Mouse (Mus musculus): Measurements from ENCODE around the gene Zbtb7a.
"Not testable (repeated sequence)": the region's sequence is repeated elsewhere in the genome, so short reads cannot be mapped to it uniquely, and the experiment has no call there.

Zbtb7a gene

DNA sequence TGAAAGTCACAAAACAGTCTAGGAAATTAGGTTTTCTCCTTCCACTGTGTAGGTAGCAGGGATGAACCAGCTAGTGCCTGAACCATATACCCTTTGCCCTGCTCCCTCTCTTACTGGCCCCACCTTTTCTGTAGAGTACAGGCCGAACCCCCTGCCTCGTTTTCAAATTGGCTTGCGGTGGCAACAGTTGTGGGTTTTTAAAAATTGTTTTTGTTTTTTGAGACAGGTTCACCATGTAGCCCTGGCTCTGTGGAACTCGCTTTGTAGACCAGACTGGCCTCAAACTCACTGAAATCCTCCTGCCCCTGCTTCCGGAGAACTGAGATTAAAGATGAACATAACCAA is 33.0 kb downstream of the Zbtb7a start:
- DNase-seq (ENCODE audit: low read depth, low spot score) = no peak

DNA sequence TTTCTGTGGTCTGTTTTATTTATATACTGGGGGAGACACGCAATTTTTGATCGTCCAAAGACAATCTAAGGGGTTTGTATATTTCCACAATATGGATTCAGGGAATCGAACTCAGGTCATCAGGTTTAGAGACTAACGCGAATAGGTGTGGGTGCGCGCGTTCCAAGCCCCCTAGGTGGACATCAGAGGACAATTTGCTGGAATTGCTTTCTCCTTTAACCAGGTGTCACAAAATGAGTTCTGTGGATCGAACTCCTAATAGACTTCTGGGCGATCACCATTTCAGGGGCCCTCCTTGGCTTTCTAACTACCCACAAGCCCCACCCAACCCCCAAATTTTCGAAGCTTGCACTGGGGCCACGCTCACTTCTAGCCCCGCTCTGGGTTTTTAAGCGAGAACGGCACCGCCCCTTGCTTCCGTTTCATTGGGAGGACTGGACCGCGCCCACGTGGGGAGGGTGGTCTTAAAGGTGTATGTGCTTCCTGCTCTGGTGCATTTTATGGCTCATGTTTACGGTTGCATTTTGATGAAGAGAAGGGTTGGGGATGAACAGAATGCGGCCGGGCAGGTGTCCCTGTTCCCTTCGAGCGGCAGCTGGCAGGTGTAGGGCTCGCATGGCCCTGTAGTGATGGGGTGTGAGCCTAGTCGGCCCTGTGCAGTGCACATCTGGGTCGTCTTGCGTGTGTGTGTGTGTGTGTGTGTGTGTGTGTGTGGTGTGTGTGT is 33.7 kb downstream of the Zbtb7a start:
- DNase-seq (ENCODE audit: low read depth, low spot score) = no peak

DNA sequence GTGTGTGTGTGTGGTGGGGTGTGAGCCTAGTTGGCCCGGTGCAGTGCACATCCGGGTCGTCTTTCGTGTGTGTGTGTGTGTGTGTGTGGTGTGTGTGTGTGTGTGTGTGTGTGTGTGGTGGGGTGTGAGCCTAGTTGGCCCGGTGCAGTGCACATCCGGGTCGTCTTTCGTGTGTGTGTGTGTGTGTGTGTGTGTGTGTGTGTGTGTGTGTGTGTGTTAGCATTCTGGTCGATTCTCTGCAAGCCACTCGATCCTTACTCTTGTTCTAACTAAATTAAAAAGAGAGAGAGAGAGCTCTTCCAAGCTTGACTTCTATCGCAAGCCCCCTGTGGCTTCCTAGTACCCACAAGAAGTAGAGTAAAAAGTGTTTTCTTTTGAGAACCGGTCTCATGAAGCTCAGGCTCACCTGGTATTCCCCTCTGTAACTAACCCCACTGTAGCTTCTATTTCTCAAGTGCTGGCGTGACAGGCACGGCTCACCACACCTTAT is 34.4 kb downstream of the Zbtb7a start:
- not testable (repeated sequence) for DNase-seq (ENCODE audit: low read depth, low spot score)

DNA sequence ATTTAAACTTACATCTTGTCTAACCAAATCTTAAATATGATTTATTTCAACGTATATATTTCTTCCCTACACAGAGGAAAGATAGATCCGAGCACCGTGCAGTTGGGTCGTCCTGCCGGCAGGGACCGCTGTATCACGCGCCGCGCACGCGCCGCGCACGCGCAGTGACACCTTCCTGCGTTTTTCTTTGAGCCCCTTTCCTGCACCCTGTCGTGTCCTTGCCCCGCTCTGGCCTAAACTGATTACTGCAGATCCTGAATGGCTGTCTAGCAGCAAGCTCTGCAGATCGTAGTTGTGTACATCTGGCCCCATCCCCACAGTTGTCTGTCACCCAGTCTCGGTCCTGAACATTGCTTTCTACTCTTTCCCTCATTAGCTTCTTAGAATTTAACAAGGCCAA is 38.1 kb downstream of the Zbtb7a start:
- DNase-seq (ENCODE audit: low read depth, low spot score) = no peak

DNA sequence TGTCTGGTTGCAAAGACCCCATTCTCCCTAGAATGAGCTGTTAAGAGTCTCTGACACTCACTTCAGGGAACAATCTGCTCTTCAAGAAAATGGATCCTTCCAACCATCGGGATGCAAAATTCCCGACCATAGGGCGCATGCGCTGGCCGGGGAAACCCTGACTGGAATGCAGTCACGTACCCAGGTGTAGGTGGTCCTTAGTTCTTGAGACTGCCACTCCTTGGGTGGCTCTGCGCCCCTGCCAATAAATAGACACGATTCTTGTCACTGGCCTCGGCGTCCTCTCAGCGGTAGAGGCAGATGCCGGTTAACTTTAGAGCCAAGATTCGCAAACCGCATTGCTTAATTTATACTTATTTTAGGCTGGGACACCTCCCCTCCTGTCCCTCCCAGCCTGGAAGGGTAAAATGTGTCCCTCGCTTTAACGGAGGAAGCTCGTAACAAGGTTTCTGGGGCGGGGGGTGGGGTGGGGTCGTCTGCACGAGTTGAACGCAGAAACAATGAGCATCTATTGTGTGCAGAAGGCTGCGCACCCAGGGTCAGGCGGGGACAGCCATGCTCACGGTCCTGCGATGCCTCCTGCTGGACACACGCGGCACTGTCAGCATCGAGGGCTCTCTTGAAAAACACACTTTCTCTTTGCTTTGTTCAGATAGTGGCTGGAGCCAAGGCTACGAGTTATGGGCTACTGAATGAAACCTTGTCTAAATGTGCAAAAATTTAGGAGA is 39.8 kb downstream of the Zbtb7a start:
- DNase-seq (ENCODE audit: low read depth, low spot score) = no peak

DNA sequence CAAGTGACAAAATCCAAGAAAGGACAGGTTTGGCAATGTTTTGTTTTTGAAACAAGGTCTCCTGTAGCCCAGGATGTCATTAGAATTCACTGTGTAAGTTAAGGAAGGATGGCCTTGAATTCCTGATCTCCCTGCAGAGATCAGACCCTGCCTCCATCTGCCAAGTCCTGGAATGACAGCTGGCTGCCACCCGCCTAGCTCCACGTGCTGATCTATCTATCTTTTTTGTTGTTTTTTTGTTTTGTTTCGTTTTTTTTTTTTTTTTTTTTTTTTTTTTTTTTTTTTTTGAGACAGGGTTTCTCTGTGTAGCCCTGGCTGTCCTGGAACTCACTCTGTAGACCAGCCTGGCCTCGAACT is 40.3 kb downstream of the Zbtb7a start:
- not testable (repeated sequence) for DNase-seq (ENCODE audit: low read depth, low spot score)

DNA sequence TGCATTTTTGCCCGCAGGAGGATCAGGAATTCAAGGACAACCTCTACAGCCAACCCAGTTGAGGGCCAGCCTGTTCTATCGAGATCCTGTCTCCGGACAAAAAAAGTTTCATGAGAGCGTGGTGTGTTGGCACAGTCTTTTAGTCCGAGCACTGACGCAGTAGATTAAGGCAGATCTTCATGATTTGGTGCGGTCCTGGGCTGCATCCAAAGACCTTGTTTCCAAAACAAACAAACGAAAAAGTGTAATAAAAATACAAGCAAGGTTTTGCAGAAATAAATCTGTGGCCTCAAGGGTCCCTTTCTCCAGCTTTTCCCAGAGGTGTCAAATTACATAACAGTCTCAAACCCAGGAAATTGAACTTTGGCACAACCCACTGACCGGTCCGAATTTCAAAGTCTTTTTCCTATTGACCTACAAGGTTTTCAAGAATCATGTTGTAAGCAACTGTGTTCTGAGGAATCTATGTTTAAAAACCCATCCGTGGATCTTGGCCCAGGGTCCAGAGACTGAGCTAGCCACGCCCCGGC is 41.0 kb downstream of the Zbtb7a start:
- no peak for DNase-seq (ENCODE audit: low read depth, low spot score)

DNA sequence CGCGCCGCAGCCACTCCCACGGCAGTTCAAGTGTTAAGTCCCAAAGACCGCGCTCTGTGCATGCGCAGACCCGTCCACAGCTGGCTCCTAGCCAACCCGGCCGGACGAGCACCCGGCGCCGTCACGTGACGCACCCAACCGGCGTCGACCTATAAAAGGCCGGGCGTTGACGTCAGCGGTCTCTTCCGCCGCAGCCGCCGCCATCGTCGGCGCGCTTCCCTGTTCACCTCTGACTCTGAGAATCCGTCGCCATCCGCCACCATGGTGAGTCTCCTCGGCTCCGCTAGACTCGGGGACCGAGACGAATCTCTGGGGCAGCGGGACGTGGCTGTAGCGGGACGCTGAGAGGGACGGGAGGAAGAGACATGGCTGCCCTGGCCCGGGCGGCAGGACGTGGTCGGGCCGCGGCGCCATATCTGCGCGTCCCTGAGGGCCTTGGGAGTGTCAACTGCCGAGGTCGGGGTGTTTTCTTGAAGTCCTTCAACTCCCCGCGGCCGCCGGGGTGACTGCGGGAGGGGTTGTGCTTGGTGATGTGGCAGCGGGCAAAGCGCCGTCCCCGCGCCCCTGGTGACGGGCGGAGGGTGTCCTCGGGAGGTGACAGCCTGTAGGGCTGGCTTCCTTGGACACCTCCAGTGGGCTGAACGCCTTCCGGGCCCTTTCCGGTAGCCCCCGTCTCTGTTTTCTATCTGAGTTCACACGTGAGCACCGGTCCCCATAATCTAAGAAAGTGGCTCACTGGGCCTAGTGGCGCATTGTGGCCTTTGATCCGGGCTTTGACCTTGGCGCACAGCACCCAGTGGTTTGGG is 41.6 kb downstream of the Zbtb7a start, which contains the start of gene Eef2:
Gene Eef2 (plus strand): TSS at position 166 of the 806 bp plus-strand sequence.
- DNase-seq (ENCODE audit: low read depth, low spot score) = peak; percentile 90

DNA sequence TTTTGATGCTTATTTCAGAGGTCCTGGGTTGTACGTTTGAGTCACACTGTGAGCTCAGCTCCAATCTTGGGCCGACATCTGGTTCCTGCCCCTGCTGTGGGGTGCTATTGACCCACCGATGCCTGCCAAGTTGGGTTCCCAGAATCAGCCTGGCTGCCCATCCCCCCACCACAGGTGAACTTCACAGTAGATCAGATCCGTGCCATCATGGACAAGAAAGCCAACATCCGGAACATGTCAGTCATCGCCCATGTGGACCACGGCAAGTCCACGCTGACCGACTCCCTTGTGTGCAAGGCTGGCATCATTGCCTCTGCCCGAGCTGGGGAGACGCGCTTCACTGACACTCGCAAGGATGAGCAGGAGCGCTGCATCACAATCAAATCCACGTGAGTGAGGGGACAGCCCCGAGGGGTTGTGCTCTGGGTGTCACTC is 42.5 kb downstream of the Zbtb7a start:
- no peak for DNase-seq (ENCODE audit: low read depth, low spot score)

DNA sequence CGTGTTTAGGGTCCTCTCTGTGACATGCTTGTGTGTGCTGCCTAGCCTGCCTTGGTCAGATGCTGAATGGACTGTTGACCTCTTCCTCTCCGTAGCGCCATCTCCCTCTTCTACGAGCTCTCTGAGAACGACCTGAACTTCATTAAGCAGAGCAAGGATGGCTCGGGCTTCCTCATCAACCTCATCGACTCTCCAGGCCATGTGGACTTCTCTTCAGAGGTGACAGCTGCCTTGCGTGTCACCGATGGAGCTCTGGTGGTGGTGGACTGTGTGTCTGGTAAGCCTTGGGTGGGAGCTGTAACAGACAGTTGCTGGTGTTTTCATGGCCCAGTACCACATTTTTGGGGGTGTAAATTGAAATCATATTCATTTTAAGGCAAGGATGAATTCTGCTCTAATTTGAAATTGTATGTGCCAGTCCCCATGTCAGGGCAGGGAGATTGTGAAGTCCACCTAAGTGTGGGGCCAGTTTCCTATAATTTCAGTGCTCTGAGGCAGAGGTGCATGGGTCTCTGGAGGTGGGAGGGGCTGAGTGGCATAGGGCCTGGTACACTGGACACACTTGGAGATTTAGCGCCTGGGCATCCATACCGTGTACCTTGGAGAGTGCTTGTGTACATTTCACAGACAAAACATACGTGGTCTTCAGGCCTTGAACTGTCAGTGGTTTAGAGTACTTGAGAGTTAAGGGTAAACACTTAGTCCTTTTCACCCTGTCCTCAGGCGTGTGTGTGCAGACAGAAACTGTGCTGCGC is 43.1 kb downstream of the Zbtb7a start:
- DNase-seq (ENCODE audit: low read depth, low spot score) = no peak

DNA sequence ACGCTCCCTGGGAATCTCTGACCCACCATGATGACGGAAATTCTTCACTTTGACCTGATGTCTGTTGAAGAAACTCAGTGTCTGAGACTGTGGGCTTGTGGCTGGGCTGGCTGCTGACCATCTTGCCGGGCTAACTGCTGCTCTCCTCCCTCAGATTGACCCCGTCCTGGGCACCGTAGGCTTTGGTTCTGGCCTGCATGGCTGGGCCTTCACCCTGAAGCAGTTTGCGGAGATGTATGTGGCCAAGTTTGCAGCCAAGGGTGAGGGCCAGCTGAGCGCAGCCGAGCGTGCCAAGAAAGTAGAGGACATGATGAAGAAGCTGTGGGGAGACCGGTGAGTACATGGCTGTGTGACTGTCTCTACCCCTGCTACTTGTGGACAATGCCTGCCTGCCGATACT is 43.9 kb downstream of the Zbtb7a start:
- no peak for DNase-seq (ENCODE audit: low read depth, low spot score)

DNA sequence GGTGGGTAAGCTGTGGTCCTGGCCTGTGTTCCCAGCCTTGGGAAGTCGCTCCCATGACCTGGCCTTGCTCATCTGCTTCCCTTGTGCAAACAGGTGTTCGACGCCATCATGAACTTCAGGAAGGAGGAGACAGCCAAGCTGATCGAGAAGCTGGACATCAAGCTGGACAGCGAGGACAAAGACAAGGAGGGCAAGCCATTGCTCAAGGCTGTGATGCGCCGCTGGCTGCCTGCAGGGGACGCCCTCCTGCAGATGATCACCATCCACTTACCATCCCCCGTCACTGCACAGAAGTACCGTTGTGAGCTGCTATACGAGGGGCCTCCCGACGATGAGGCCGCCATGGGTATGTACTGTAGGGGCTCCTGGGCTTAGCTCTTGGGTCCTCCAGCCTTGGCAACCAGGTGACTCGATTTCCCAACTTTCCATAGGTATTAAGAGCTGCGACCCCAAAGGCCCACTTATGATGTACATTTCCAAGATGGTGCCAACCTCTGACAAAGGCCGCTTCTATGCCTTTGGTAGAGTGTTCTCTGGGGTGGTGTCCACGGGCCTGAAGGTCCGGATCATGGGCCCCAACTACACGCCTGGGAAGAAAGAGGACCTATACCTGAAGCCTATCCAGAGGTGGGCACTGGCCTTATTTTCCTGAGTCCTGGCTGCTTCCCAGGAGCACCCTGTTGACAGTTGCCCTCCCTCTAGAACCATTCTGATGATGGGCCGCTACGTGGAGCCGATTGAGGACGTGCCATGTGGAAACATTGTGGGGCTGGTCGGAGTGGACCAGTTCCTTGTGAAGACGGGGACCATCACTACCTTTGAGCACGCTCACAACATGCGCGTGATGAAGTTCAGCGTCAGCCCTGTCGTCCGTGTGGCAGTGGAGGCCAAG is 44.7 kb downstream of the Zbtb7a start:
- DNase-seq (ENCODE audit: low read depth, low spot score) = no peak

DNA sequence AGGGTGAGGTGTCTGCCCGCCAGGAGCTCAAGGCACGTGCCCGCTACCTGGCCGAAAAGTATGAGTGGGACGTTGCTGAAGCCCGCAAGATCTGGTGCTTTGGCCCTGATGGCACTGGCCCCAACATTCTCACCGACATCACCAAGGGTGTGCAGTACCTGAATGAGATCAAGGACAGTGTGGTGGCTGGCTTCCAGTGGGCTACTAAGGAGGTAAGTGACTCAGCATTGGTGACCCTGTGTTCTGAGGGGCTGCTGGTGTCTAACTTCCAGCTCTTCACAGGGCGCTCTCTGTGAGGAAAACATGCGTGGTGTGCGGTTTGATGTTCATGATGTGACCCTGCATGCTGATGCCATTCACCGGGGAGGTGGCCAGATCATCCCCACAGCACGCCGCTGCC is 45.9 kb downstream of the Zbtb7a start:
- no peak for DNase-seq (ENCODE audit: low read depth, low spot score)

DNA sequence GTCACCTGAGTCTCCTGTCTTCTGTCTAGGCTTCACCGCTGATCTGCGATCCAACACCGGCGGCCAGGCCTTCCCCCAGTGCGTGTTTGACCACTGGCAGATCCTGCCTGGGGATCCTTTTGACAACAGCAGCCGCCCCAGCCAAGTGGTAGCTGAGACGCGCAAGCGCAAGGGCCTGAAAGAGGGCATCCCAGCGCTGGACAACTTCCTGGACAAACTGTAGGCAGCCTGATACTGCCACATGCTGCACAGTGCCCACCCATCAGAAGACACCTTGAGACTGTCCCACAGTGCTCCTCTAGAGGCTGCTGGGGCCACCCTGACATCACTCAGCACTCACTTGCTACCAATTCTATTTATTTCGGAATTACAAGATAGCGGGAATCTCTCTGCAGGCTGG is 46.8 kb downstream of the Zbtb7a start:
- DNase-seq (ENCODE audit: low read depth, low spot score) = not testable (repeated sequence)

DNA sequence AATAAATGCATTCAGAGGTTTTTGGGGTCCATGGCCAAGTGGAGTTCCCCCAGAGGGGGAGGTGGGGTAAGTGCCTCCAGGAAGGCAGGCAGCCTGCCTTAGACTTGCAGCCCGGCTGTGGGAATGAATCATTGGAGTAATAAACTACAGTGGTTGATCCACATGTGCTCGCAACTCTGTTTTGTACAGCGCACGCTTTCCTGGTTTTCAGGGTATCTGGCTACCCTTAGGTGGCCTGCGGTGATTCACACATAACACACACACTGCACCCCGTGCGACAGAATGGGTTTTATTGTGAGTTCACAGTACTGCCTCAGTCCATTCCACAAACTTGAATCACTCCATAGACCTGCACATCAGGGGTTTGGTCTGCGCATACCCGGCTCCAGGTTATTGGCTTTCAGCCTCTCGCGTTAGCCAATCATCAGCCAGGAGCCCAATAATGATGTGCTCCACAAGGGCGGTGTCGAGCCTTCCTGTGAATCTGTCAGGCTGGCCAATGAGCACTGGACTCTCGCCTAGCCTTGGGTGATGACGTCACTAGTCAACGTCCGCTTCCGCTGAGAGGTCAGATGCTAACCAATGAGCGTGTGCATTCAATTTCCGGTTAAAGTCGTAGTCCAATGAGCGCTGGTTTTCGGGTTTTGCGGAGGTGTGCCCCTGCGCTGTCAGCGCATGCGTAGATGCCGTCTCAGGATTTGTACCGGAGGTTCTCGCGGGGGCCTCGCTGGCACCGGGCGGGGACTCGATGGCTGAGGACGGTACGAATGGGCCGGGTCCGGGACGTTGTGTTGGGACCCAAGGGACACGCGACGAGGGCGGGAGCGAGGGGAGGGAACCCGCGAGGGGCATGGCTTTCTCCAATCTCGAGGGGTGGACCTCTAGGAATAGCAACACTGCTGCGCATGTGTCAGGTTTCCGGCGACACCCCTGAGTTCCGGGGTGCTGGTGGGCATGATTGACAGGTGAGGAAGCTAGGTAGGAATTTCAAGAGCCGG is 47.6 kb downstream of the Zbtb7a start, which contains the start of gene Dapk3:
Gene Dapk3 (plus strand): TSS at position 670 of the 998 bp plus-strand sequence.
- DNase-seq (ENCODE audit: low read depth, low spot score) = peak; percentile 97

DNA sequence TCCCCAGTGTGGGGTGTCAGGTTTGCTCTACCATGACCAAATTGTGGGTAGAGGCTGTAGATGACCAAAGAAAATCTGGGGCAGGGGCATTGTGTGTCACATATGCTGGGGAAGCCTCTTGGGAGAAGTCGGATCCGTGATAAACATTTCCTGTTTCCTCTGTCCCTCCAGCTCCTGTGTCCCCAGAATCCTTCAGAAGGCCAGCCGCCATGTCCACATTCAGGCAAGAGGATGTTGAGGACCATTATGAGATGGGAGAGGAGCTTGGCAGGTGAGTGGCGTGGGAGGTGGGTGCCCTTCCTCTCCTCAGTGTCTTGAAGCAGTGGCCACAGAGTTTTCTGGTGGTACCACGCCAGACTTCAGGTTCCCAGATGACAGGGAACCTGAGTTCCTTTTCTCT is 48.8 kb downstream of the Zbtb7a start, which contains the start of gene 4930442H23Rik:
Gene 4930442H23Rik (minus strand): TSS at position 45 of the 400 bp plus-strand sequence.
- DNase-seq (ENCODE audit: low read depth, low spot score) = no peak

DNA sequence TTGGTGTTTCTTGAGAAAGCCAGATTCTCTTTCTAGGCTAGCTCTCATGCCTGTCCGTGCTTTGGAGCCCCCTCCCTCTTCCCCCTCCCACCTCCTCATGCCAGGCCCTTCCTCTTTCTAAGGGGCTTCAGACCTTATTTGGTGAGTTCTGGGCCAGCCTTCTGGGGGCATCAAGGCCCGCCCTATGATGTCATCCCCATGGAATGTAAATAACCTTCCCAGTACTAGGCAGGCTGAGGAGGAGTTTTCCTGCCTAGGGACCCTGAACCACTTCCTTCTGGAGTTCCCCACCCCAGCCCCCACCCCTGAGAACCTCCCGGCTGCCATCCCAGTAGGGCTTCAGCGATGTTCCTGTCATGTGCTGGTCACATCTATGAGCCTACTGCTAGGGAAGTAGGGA is 49.7 kb downstream of the Zbtb7a start:
- DNase-seq (ENCODE audit: low read depth, low spot score) = no peak

DNA sequence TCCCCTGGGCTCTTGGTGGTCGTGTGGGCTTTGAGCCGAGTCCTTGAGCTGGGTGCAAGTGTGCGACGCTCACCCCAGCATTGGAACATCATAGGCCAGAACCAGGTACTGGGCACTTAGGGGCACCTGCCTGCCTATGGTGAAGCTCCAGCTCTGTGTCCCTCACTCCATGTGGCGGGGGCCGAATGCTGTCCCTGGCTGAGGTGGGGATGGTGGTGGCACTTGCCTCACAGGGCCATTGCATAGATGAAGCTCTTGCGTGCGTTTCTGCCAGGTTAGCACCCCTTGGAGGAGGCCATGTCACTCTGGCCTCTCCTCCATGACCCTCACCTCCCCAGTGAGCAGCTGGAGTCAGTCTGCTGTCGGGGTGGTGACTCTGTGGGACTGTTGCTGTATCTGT is 52.1 kb downstream of the Zbtb7a start:
- DNase-seq (ENCODE audit: low read depth, low spot score) = no peak

DNA sequence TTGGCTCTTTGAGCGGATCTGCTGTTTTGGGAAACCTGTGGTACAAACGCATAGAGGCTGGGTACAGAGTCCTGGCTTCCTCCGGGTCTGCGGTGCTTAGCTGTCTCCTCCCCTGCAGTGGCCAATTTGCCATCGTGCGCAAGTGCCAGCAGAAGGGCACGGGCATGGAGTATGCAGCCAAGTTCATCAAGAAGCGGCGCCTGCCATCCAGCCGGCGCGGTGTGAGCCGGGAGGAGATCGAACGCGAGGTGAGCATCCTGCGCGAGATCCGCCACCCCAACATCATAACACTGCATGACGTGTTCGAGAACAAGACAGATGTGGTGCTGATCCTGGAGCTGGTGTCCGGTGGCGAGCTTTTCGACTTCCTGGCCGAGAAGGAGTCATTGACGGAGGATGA is 54.8 kb downstream of the Zbtb7a start:
- no peak for DNase-seq (ENCODE audit: low read depth, low spot score)
